Mouse (Mus musculus): ENCODE measurements at regions not wholly inside any gene's neighbourhood (a gene's known extent, or its start where the extent isn't known, plus 50 kb on each side); places are given as distances from the start of the nearest gene placed in this dataset.

GRCm38 (mm10) chr16:29838981-29839661, 225.1 kb upstream of the Hes1 start:
- Histone ChIP-seq H3K4me3 (ENCODE audit: insufficient read depth, low read length) (no peak overlapping the region), H3K27ac (ENCODE audit: insufficient read depth, low read length) (no peak overlapping the region), H3K4me1 (ENCODE audit: control insufficient read depth, insufficient read depth, low read length) (no peaks in the 10 kb centered on the region)
- TF ChIP-seq CTCF (IDR thresholded peaks at IDR 0.05; ENCODE audit: extremely low read depth, insufficient read depth, low read length) (no peak), POLR2A (IDR thresholded peaks at IDR 0.05; ENCODE audit: extremely low read depth, insufficient read depth, low read length) (no peak)

GRCm38 (mm10) chr16:29839662-29840001, 224.6 kb upstream of the Hes1 start:
- TF ChIP-seq CTCF (IDR thresholded peaks at IDR 0.05; ENCODE audit: extremely low read depth, insufficient read depth, low read length) (no peak), POLR2A (IDR thresholded peaks at IDR 0.05; ENCODE audit: extremely low read depth, insufficient read depth, low read length) (no peak)
- no peak overlapping the region for H3K27ac ChIP-seq (ENCODE audit: insufficient read depth, low read length)
- H3K4me1 ChIP-seq (ENCODE audit: control insufficient read depth, insufficient read depth, low read length): no peaks in the 10 kb centered on the region
- H3K4me3 ChIP-seq (ENCODE audit: insufficient read depth, low read length): no peak overlapping the region

- H3K4me3 ChIP-seq (ENCODE audit: insufficient read depth, low read length): no peak overlapping the region
- H3K4me1 ChIP-seq (ENCODE audit: control insufficient read depth, insufficient read depth, low read length): no peaks in the 10 kb centered on the region
- no peak overlapping the region for H3K27ac ChIP-seq (ENCODE audit: insufficient read depth, low read length)
- TF ChIP-seq POLR2A (IDR thresholded peaks at IDR 0.05; ENCODE audit: extremely low read depth, insufficient read depth, low read length) (no peak), CTCF (IDR thresholded peaks at IDR 0.05; ENCODE audit: extremely low read depth, insufficient read depth, low read length) (no peak)
Measured at GRCm38 (mm10) chr16:29840412-29840811, 223.8 kb upstream of the Hes1 start.

DNA sequence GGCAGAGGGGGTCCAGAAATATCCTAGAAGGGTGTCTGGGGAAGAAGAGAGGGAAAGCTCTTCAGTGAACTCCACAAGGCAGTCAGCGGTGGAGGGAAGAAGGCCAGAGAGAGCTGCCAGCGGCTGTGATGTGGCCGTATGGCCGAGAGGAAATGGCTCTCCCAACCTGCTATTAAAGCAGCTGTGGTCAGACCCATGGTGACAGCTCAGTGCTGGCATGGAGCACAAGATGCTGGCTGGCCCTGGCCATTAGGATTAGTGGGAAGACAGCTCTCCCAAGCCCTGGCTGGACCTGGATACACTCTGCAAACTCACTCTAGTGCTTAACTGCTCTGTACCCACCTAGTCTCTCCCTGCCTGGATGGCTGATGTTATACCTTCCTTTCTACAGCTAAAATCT, 223.1 kb upstream of the Hes1 start:
- no peak for TF ChIP-seq CTCF (IDR thresholded peaks at IDR 0.05; ENCODE audit: extremely low read depth, insufficient read depth, low read length)
- TF ChIP-seq POLR2A (IDR thresholded peaks at IDR 0.05; ENCODE audit: extremely low read depth, insufficient read depth, low read length): no peak
- H3K4me3 ChIP-seq (ENCODE audit: insufficient read depth, low read length): no peak overlapping the region
- H3K4me1 ChIP-seq (ENCODE audit: control insufficient read depth, insufficient read depth, low read length): no peaks in the 10 kb centered on the region
- no peak overlapping the region for H3K27ac ChIP-seq (ENCODE audit: insufficient read depth, low read length)

- TF ChIP-seq POLR2A (IDR thresholded peaks at IDR 0.05; ENCODE audit: extremely low read depth, insufficient read depth, low read length) (no peak), CTCF (IDR thresholded peaks at IDR 0.05; ENCODE audit: extremely low read depth, insufficient read depth, low read length) (no peak)
- H3K4me3 ChIP-seq (ENCODE audit: insufficient read depth, low read length): no peak overlapping the region
- H3K27ac ChIP-seq (ENCODE audit: insufficient read depth, low read length): no peak overlapping the region
- no peaks in the 10 kb centered on the region for H3K4me1 ChIP-seq (ENCODE audit: control insufficient read depth, insufficient read depth, low read length)
Measured at GRCm38 (mm10) chr16:29842071-29842470, 222.1 kb upstream of the Hes1 start.

- H3K4me3 ChIP-seq (ENCODE audit: insufficient read depth, low read length): no peak overlapping the region
- TF ChIP-seq CTCF (IDR thresholded peaks at IDR 0.05; ENCODE audit: extremely low read depth, insufficient read depth, low read length): no peak
- no peak for TF ChIP-seq POLR2A (IDR thresholded peaks at IDR 0.05; ENCODE audit: extremely low read depth, insufficient read depth, low read length)
- no peaks in the 10 kb centered on the region for H3K4me1 ChIP-seq (ENCODE audit: control insufficient read depth, insufficient read depth, low read length)
- H3K27ac ChIP-seq (ENCODE audit: insufficient read depth, low read length): no peak overlapping the region
Measured at GRCm38 (mm10) chr16:29843490-29843889, 220.7 kb upstream of the Hes1 start.

- no peaks in the 10 kb centered on the region for H3K4me1 ChIP-seq (ENCODE audit: control insufficient read depth, insufficient read depth, low read length)
- H3K27ac ChIP-seq (ENCODE audit: insufficient read depth, low read length): no peak overlapping the region
- TF ChIP-seq CTCF (IDR thresholded peaks at IDR 0.05; ENCODE audit: extremely low read depth, insufficient read depth, low read length): no peak
- no peak for TF ChIP-seq POLR2A (IDR thresholded peaks at IDR 0.05; ENCODE audit: extremely low read depth, insufficient read depth, low read length)
- no peak overlapping the region for H3K4me3 ChIP-seq (ENCODE audit: insufficient read depth, low read length)
Measured at GRCm38 (mm10) chr16:29844706-29845596, 219.2 kb upstream of the Hes1 start.

GRCm38 (mm10) chr16:29845597-29845986, 218.6 kb upstream of the Hes1 start:
- H3K4me3 ChIP-seq (ENCODE audit: insufficient read depth, low read length): no peak overlapping the region
- TF ChIP-seq POLR2A (IDR thresholded peaks at IDR 0.05; ENCODE audit: extremely low read depth, insufficient read depth, low read length) (no peak), CTCF (IDR thresholded peaks at IDR 0.05; ENCODE audit: extremely low read depth, insufficient read depth, low read length) (no peak)

GRCm38 (mm10) chr16:29847059-29847458, 217.1 kb upstream of the Hes1 start:
- Histone ChIP-seq H3K4me1 (ENCODE audit: control insufficient read depth, insufficient read depth, low read length) (no peaks in the 10 kb centered on the region), H3K4me3 (ENCODE audit: insufficient read depth, low read length) (no peak overlapping the region), H3K27ac (ENCODE audit: insufficient read depth, low read length) (no peak overlapping the region)
- TF ChIP-seq CTCF (IDR thresholded peaks at IDR 0.05; ENCODE audit: extremely low read depth, insufficient read depth, low read length) (no peak), POLR2A (IDR thresholded peaks at IDR 0.05; ENCODE audit: extremely low read depth, insufficient read depth, low read length) (no peak)

More at GRCm38 (mm10) chr16:29845597-29845986, 218.6 kb upstream of the Hes1 start:
- no peaks in the 10 kb centered on the region for H3K4me1 ChIP-seq (ENCODE audit: control insufficient read depth, insufficient read depth, low read length)
- no peak overlapping the region for H3K27ac ChIP-seq (ENCODE audit: insufficient read depth, low read length)

GRCm38 (mm10) chr16:29847734-29848133, 216.4 kb upstream of the Hes1 start:
- H3K4me1 ChIP-seq (ENCODE audit: control insufficient read depth, insufficient read depth, low read length): no peaks in the 10 kb centered on the region
- H3K27ac ChIP-seq (ENCODE audit: insufficient read depth, low read length): no peak overlapping the region
- TF ChIP-seq CTCF (IDR thresholded peaks at IDR 0.05; ENCODE audit: extremely low read depth, insufficient read depth, low read length) (no peak), POLR2A (IDR thresholded peaks at IDR 0.05; ENCODE audit: extremely low read depth, insufficient read depth, low read length) (no peak)
- H3K4me3 ChIP-seq (ENCODE audit: insufficient read depth, low read length): no peak overlapping the region

Data from cortical plate, adult 2 months (tissue).